Mouse (Mus musculus): ENCODE data around the gene B4galnt4.

- TF ChIP-seq CTCF (IDR thresholded peaks at IDR 0.05; ENCODE audit: extremely low read depth, insufficient read length, insufficient replicate concordance, low read depth, low read length) (no peak), POLR2A (IDR thresholded peaks at IDR 0.05; ENCODE audit: low read depth, low read length) (peak; percentile 21)
These were observed 13.2 kb upstream of the B4galnt4 start for GRCm38 (mm10) chr7:141047581-141048225.

Measured in small intestine, adult 2 months (tissue).